Mouse (Mus musculus) hindbrain, embryonic 13.5 days (tissue): Measurements from ENCODE around the gene Olfr544. TPM values are rescaled to one million over a fixed set of nuclear protein-coding genes. Genes with fewer than 3 reads are reported as not detected.

Experiments used
- ATAC-seq: fragments of 200-750 bp; cut with Nextera tagmentation; 2 replicates; pipeline ENCODE4 v1.8.0; 2017; ENCODE audit warnings: moderate TSS enrichment; ENCODE audit not compliant: low FRiP score
- H3K27ac ChIP-seq: fragments of 300-500 bp; sonication (generic); 2 replicates; pipeline ENCODE4 v1.5.1; 2015; ENCODE audit warnings: inconsistent platforms, mild to moderate bottlenecking, moderate library complexity
- H3K27me3 ChIP-seq: fragments of 300-500 bp; sonication (generic); 2 replicates; pipeline ENCODE4 v1.6.1; 2015; ENCODE audit warnings: mild to moderate bottlenecking, inconsistent platforms
- H3K36me3 ChIP-seq: fragments of 300-500 bp; sonication (generic); 2 replicates; pipeline ENCODE4 v1.6.1; 2015; ENCODE audit warnings: mild to moderate bottlenecking, inconsistent platforms
- H3K4me1 ChIP-seq: fragments of 300-500 bp; sonication (generic); replicated peaks from 2 replicates; pipeline ENCODE4 v1.6.1; 2015; ENCODE audit warnings: inconsistent platforms
- H3K4me2 ChIP-seq: fragments of 300-500 bp; sonication (generic); 2 replicates; pipeline ENCODE4 v1.6.1; 2015; ENCODE audit warnings: inconsistent platforms, mild to moderate bottlenecking, moderate library complexity
- H3K4me3 ChIP-seq: fragments of 300-500 bp; sonication (generic); 2 replicates; pipeline ENCODE4 v1.5.1; 2015; ENCODE audit warnings: mild to moderate bottlenecking, inconsistent platforms
- H3K9ac ChIP-seq: fragments of 300-500 bp; sonication (generic); 2 replicates; pipeline ENCODE4 v1.6.1; 2015; ENCODE audit warnings: mild to moderate bottlenecking, inconsistent platforms
- H3K9me3 ChIP-seq: fragments of 300-500 bp; sonication (generic); 2 replicates; pipeline ENCODE4 v1.6.1; 2016; ENCODE audit warnings: inconsistent platforms
- WGBS: fragments of 180-500 bp; shearing (Covaris S2); methylation state at CpG from one replicate; pipeline ENCODE4 v1.1.7; 2015; 5-methylcytosine and 5-hydroxymethylcytosine counted together
- polyA plus RNA-seq: library from polyadenylated mRNA; unstranded; fragments of >200 nt; fragmentation: Nextera tagmentation; extraction: Ambion mirVana; gene quantifications from 2 replicates; pipeline ENCODE4 v1.2.1, GENCODE M21; 2015

Gene Olfr544
- polyA plus RNA-seq: 0.21 and 0.30 TPM in 2 replicates

- Histone ChIP-seq H3K4me3 (no peak within 1 kb of the TSS), H3K36me3 (no peaks in the 10 kb centered on the region), H3K9ac (no peak within 1 kb of the TSS), H3K4me2 (no peak within 1 kb of the TSS), H3K9me3 (no peaks in the 10 kb centered on the region), H3K27ac (no peak within 1 kb of the TSS), H3K27me3 (no peaks in the 10 kb centered on the region), H3K4me1 (no peaks in the 10 kb centered on the region)
- no peak for ATAC-seq
- 54% methylated on average over 1 of the region's 1 CpGs for WGBS
Measured at GRCm38 (mm10) chr7:102488161-102488560, at the start of gene Olfr544. TSS of gene Olfr544 (minus strand) at chr7:102488313.

DNA sequence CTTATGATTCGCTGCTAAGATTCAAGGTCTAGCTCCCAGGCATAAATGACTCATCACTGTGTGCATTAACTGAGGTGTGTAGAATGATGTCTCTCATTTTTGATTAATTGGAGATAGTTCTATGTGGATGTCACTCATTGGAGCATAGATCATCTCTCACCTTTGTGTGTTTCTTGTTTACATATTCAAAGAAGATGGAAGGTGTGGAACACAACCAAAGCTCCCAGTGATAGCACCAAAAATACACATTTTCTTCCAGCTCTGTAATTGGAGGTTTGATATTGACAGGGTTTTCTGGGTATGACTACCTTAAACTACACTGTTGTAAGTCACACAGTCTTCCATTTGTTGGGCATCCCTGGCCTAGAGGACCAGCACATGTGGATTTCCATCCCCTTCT lies 46.3 kb upstream of the Olfr544 start, which contains the start of gene Olfr547:
Gene Olfr547 (plus strand): TSS at position 301 of the 400 bp plus-strand sequence.
- Histone ChIP-seq H3K27me3 (no peaks in the 10 kb centered on the region), H3K27ac (no peak within 1 kb of the TSS), H3K9ac (no peak within 1 kb of the TSS), H3K36me3 (no peaks in the 10 kb centered on the region), H3K9me3 (no peaks in the 10 kb centered on the region), H3K4me2 (no peak within 1 kb of the TSS), H3K4me3 (no peak within 1 kb of the TSS), H3K4me1 (no peaks in the 10 kb centered on the region)
- WGBS: 85% methylated on average over 1 of the region's 1 CpGs
- ATAC-seq: no peak

GRCm38 (mm10) chr7:102529052-102529451 lies 40.9 kb upstream of the Olfr544 start:
- no peaks in the 10 kb centered on the region for H3K4me1 ChIP-seq
- H3K9me3 ChIP-seq: no peaks in the 10 kb centered on the region
- no peak overlapping the region for H3K9ac ChIP-seq
- H3K27me3 ChIP-seq: no peaks in the 10 kb centered on the region
- no peak overlapping the region for H3K4me2 ChIP-seq
- WGBS: 86% methylated on average over 1 of the region's 1 CpGs
- no peaks in the 10 kb centered on the region for H3K36me3 ChIP-seq
- no peak overlapping the region for H3K27ac ChIP-seq
- no peak for ATAC-seq
- no peak overlapping the region for H3K4me3 ChIP-seq

- peaks cover 16% of the 10 kb centered on the region for H3K27me3 ChIP-seq
- no peaks in the 10 kb centered on the region for H3K9me3 ChIP-seq
- no peaks in the 10 kb centered on the region for H3K36me3 ChIP-seq
- H3K4me1 ChIP-seq: peaks cover 12% of the 10 kb centered on the region; the same call in 1 of the 2 replicates
- H3K4me2 ChIP-seq: no peak overlapping the region
- no peak overlapping the region; the same call in 1 of the 2 replicates for H3K27ac ChIP-seq
- ATAC-seq: no peak
- no peak overlapping the region for H3K4me3 ChIP-seq
- 73% methylated on average over 2 of the region's 2 CpGs for WGBS
- no peak overlapping the region for H3K9ac ChIP-seq
Measured at GRCm38 (mm10) chr7:102517051-102517335, 28.9 kb upstream of the Olfr544 start.

DNA sequence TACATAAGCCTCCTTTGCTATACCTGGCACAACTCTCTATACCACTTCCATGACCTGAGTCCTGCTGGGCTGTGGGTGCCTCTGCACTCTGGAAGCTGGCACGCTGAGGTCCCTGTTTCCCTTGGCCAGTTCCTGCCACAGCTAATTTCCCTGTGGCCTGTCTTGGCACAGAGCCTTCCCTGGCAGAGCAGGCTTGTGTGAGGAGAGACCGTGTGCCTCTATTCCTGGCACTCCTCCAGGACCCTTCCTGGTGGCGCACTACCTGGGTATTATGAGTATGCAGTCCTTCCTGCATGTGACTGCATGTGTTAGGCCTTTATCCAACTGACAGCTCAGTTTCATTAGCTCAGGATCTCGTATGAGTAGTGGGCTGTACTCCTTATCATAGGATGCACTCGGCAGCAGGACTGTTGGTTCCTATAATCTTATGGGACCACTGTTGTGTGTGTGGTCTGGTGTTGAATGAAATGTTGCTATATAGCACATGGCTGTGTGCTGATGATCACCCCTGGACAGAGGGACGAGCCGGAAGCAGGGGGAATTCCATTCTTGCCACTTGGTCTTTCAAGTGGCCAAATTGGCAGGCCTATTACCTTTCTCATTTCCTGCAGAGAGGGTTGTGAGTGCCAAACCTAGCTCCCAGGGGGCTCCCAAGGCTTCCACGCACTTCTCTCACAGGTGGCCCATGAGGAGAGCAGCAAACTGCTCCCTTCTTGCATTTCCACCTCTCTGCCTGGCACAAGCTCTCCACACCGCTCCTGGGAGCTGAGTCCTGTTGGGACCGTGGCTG lies 28.3 kb upstream of the Olfr544 start:
- no peak overlapping the region for H3K9ac ChIP-seq
- no peak overlapping the region for H3K4me2 ChIP-seq
- 73% methylated on average over 10 of the region's 10 CpGs for WGBS
- peaks cover 12% of the 10 kb centered on the region; the same call in 1 of the 2 replicates for H3K4me1 ChIP-seq
- no peaks in the 10 kb centered on the region for H3K36me3 ChIP-seq
- no peak for ATAC-seq
- no peak overlapping the region for H3K4me3 ChIP-seq
- peaks cover 22% of the 10 kb centered on the region for H3K27me3 ChIP-seq
- H3K9me3 ChIP-seq: no peaks in the 10 kb centered on the region
- H3K27ac ChIP-seq: no peak overlapping the region; the same call in 1 of the 2 replicates

GRCm38 (mm10) chr7:102514144-102514543 lies 26.0 kb upstream of the Olfr544 start:
- Histone ChIP-seq H3K9me3 (no peaks in the 10 kb centered on the region), H3K4me3 (no peak overlapping the region), H3K36me3 (no peaks in the 10 kb centered on the region), H3K9ac (no peak overlapping the region), H3K4me1 (peaks cover 12% of the 10 kb centered on the region; the same call in 1 of the 2 replicates), H3K27ac (no peak overlapping the region), H3K27me3 (peaks cover 23% of the 10 kb centered on the region), H3K4me2 (no peak overlapping the region)
- 78% methylated on average over 4 of the region's 4 CpGs for WGBS
- no peak for ATAC-seq

DNA sequence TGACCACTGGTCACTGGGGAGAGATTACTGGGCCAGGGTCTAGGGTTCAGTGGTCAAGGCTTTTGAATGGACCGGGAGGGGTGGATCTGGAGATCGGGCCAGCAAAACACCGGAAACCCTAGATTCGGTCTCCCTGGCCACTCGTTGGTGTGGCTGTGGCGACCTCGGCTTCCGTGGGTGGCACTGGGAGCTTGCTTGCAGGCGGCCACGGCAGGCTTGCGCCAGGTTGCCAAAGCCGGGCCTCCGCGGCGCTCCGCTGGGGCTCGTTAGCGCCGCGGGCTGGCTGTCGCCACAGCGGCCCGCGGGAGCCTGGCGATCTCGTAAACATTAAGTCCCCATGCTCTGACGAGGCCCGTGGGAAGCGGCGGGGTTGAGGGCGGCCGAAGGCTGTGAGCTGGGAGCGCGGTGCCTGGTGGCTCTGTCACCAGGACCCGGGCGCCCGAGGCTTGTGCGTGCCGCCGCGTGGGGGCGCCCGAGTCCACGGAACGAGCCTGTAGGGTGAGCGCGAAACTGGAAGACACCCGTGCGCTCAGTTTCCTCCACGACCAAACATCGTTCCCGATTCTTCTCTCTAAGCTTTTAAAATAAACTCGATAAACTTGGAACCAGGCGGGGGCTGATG lies 24.8 kb upstream of the Olfr544 start:
- peak overlapping the region; percentile 54 for H3K4me3 ChIP-seq
- no peaks in the 10 kb centered on the region for H3K36me3 ChIP-seq
- H3K27me3 ChIP-seq: peaks cover 23% of the 10 kb centered on the region
- peak; percentile 97 for ATAC-seq
- H3K4me2 ChIP-seq: peak overlapping the region; percentile 76
- H3K9me3 ChIP-seq: no peaks in the 10 kb centered on the region
- peaks cover 12% of the 10 kb centered on the region; the same call in 1 of the 2 replicates for H3K4me1 ChIP-seq
- H3K9ac ChIP-seq: peak overlapping the region; percentile 82
- H3K27ac ChIP-seq: no peak overlapping the region
- WGBS: 1% methylated on average over 54 of the region's 54 CpGs

DNA sequence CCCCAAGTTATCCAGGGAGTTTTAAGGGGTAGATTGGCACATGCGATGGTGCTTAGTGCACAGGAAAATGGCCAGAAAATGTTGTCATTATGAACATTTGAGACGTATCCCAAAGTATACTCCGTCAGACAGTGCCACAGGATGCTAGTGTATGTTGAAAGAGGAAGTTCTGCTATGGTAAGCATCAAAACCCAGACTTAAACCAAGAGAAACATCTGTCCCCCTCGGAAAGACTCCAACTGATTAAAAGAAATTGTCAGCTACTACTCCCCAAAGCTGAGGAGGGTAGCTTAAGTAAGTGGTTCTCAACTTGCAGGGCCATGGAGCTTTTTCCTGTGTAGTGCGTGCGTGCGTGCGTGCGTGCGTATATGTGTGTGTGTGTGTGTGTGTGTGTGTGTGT lies 23.8 kb upstream of the Olfr544 start:
- Histone ChIP-seq H3K4me1 (0 out of 2 replicates have a peak, but pooled peaks cover 12% of the 10 kb centered on the region), H3K4me2 (no peak overlapping the region), H3K4me3 (no peak overlapping the region), H3K27me3 (peaks cover 23% of the 10 kb centered on the region), H3K27ac (no peak overlapping the region), H3K36me3 (no peaks in the 10 kb centered on the region), H3K9ac (no peak overlapping the region), H3K9me3 (no peaks in the 10 kb centered on the region)
- WGBS: 91% methylated on average over 10 of the region's 10 CpGs
- ATAC-seq: no peak

- no peaks in the 10 kb centered on the region for H3K36me3 ChIP-seq
- no peak overlapping the region for H3K27ac ChIP-seq
- H3K9me3 ChIP-seq: no peaks in the 10 kb centered on the region
- no peak overlapping the region for H3K9ac ChIP-seq
- 80% methylated on average over 7 of the region's 7 CpGs for WGBS
- H3K4me3 ChIP-seq: no peak overlapping the region
- H3K4me1 ChIP-seq: 0 out of 2 replicates have a peak, but pooled peaks cover 9% of the 10 kb centered on the region
- peaks cover 23% of the 10 kb centered on the region for H3K27me3 ChIP-seq
- ATAC-seq: no peak
- no peak overlapping the region for H3K4me2 ChIP-seq
Measured at GRCm38 (mm10) chr7:102509726-102510125, 21.6 kb upstream of the Olfr544 start.

- peaks cover 16% of the 10 kb centered on the region for H3K27me3 ChIP-seq
- 0 out of 2 replicates have a peak, but pooled peaks cover 8% of the 10 kb centered on the region for H3K4me1 ChIP-seq
- no peak overlapping the region for H3K27ac ChIP-seq
- no peaks in the 10 kb centered on the region for H3K36me3 ChIP-seq
- no peak overlapping the region for H3K4me3 ChIP-seq
- WGBS: 90% methylated on average over 6 of the region's 6 CpGs
- no peak overlapping the region for H3K4me2 ChIP-seq
- H3K9me3 ChIP-seq: no peaks in the 10 kb centered on the region
- ATAC-seq: no peak
- no peak overlapping the region for H3K9ac ChIP-seq
Measured at GRCm38 (mm10) chr7:102508666-102509065, 20.6 kb upstream of the Olfr544 start.

GRCm38 (mm10) chr7:102508066-102508465 lies 20.0 kb upstream of the Olfr544 start:
- Histone ChIP-seq H3K4me2 (no peak overlapping the region), H3K27me3 (peaks cover 13% of the 10 kb centered on the region; the same call in 1 of the 2 replicates), H3K9me3 (no peaks in the 10 kb centered on the region), H3K9ac (no peak overlapping the region), H3K36me3 (no peaks in the 10 kb centered on the region), H3K27ac (no peak overlapping the region), H3K4me3 (no peak overlapping the region), H3K4me1 (0 out of 2 replicates have a peak, but pooled peaks cover 3% of the 10 kb centered on the region)
- WGBS: 91% methylated on average over 9 of the region's 9 CpGs
- ATAC-seq: no peak

GRCm38 (mm10) chr7:102506848-102507247 lies 18.7 kb upstream of the Olfr544 start:
- Histone ChIP-seq H3K4me2 (no peak overlapping the region), H3K36me3 (no peaks in the 10 kb centered on the region), H3K9ac (no peak overlapping the region), H3K9me3 (no peaks in the 10 kb centered on the region), H3K27ac (no peak overlapping the region), H3K4me3 (no peak overlapping the region), H3K27me3 (peaks cover 6% of the 10 kb centered on the region; the same call in 1 of the 2 replicates), H3K4me1 (no peaks in the 10 kb centered on the region)
- WGBS: 43% methylated on average over 3 of the region's 3 CpGs
- peak; percentile 84 for ATAC-seq
